Mouse (Mus musculus) spleen, postnatal 4 days (tissue): ENCODE measurements at regions not wholly inside any gene's neighbourhood (a gene's known extent, or its start where the extent isn't known, plus 50 kb on each side); places are given as distances from the start of the nearest gene placed in this dataset.
"Not testable (repeated sequence)": the region's sequence is repeated elsewhere in the genome, so short reads cannot be mapped to it uniquely, and the experiment has no call there.

Experiments used
- DNase-seq, 2 experiments: peaks; one replicate each; pipeline ENCODE4 v3.0.0; 2022; ENCODE audit warnings: low spot score in 2 of 2

- no peak for DNase-seq
Observed at GRCm38 (mm10) chr12:69485652-69486651, 96.9 kb downstream of the Vcpkmt start.

GRCm38 (mm10) chr12:69481420-69481819 lies 101.4 kb downstream of the Vcpkmt start:
- no peak for DNase-seq

- DNase-seq = peak; percentile 36 to 72
Observed at GRCm38 (mm10) chr12:69476631-69477091, 104.4 kb upstream of the Gm9887 start.

- DNase-seq = no peak
Observed at GRCm38 (mm10) chr12:69476131-69476530, 103.9 kb upstream of the Gm9887 start.

GRCm38 (mm10) chr12:69474916-69475661 lies 102.8 kb upstream of the Gm9887 start:
- peak; percentile 60 to 77 for DNase-seq

- DNase-seq = no peak
Observed at GRCm38 (mm10) chr12:69474141-69474915, 102.1 kb upstream of the Gm9887 start.

- DNase-seq = no peak
Observed at GRCm38 (mm10) chr12:69473379-69474057, 101.3 kb upstream of the Gm9887 start.

- DNase-seq = no peak
Observed at GRCm38 (mm10) chr12:69472912-69473311, 100.7 kb upstream of the Gm9887 start.

GRCm38 (mm10) chr12:69471876-69472275 lies 99.6 kb upstream of the Gm9887 start:
- DNase-seq = no peak

- DNase-seq = no peak
Observed at GRCm38 (mm10) chr12:69469004-69469403, 96.7 kb upstream of the Gm9887 start.

- no peak for DNase-seq
Observed at GRCm38 (mm10) chr12:69467363-69467762, 95.1 kb upstream of the Gm9887 start.

GRCm38 (mm10) chr12:69464906-69465305 lies 92.6 kb upstream of the Gm9887 start:
- DNase-seq = no peak

- DNase-seq = not testable (repeated sequence)
Observed at GRCm38 (mm10) chr12:69463327-69463726, 91.1 kb upstream of the Gm9887 start.

GRCm38 (mm10) chr12:69461888-69462840 lies 89.9 kb upstream of the Gm9887 start:
- DNase-seq = peak; percentile 59 to 70

- DNase-seq = no peak
Observed at GRCm38 (mm10) chr12:69460552-69461079, 88.4 kb upstream of the Gm9887 start.

GRCm38 (mm10) chr12:69458170-69458841 lies 86.0 kb upstream of the Gm9887 start:
- DNase-seq = no peak

- DNase-seq = no peak
Observed at GRCm38 (mm10) chr12:69456746-69457145, 84.5 kb upstream of the Gm9887 start.

- no peak for DNase-seq
Observed at GRCm38 (mm10) chr12:69456116-69456515, 83.9 kb upstream of the Gm9887 start.

- DNase-seq = no peak
Observed at GRCm38 (mm10) chr12:69455566-69455965, 83.3 kb upstream of the Gm9887 start.
